Mouse (Mus musculus) right cerebral cortex, postnatal 36 days (tissue): ENCODE data around the gene Smarca4.

Experiments used
- DNase-seq, 2 experiments: peaks; one replicate each; pipeline ENCODE4 v3.0.0; 2022; ENCODE audit warnings: low spot score in 2 of 2, mixed read lengths in 1 of 2

Smarca4 gene

GRCm38 (mm10) chr9:21752252-21752792, 136.4 kb downstream of the Smarca4 start:
- DNase-seq = peak in 1 of 2 experiments; percentile 51
